Mouse (Mus musculus) inflammation-experienced regulatory T-cells, adult 6 months (primary cell): ENCODE results near the gene 1700003E16Rik. TPM values are rescaled to one million over a fixed set of nuclear protein-coding genes. Genes with fewer than 3 reads are reported as not detected.
A peak's percentile ranks its signal among the peaks of the same experiment; 100 is the strongest.

ENCODE experiments used
- ATAC-seq: one replicate; pipeline ENCODE4 v1.8.0; 2017
- polyA plus RNA-seq, 3 experiments: library from polyadenylated mRNA; unstranded; fragments of 100-300 nt; shearing (Covaris generic); gene quantifications; one replicate each; pipeline ENCODE4 v1.2.1; 2017

The 1700003E16Rik gene
- polyA plus RNA-seq, 3 experiments from 2014 or later, result not detected

DNA sequence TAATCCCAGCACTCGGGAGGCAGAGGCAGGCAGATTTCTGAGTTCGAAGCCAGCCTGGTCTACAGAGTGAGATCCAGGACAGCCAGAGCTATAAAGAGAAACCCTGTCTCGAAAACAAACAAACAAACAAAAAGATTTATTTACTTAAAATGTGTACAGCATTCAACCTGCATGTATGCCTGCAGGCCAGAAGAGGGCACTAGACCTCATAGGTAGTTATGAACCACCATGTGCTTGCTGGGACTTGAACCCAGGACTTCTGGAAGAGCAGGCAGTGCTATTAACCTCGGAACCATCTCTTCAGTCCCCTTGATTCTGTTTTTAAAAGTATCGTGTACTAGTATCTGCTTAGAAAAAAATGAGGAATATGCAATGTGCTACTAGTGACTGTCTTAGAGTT lies 28.8 kb upstream of the 1700003E16Rik start:
- ATAC-seq, result no peak

DNA sequence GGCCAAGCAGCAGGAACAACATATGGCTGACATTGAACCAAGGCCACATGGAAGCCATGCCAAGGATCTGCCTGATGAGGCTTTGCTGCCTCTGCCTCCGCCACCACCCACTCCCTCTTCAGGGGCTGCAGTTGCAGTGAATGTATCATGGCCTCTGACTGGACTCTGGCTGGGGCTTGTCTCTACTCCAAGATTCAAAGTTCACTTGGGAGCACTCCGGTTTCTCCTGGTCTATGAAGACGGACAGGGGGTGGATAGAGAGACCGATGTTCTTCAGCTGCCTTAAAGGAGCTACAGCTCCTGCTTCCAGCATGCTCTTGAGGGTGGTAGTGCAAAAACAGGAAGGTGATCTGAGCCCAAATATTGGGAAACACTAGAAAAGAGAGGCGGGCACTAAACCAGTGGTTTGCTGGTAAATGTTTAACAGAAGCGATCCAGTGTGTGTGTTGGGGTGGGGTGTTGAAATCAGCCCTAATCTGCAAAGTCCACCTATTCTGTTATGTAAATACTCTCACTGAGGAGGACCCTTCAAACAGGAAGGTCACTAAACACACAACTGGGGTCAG lies 24.7 kb upstream of the 1700003E16Rik start:
- ATAC-seq, result no peak

DNA sequence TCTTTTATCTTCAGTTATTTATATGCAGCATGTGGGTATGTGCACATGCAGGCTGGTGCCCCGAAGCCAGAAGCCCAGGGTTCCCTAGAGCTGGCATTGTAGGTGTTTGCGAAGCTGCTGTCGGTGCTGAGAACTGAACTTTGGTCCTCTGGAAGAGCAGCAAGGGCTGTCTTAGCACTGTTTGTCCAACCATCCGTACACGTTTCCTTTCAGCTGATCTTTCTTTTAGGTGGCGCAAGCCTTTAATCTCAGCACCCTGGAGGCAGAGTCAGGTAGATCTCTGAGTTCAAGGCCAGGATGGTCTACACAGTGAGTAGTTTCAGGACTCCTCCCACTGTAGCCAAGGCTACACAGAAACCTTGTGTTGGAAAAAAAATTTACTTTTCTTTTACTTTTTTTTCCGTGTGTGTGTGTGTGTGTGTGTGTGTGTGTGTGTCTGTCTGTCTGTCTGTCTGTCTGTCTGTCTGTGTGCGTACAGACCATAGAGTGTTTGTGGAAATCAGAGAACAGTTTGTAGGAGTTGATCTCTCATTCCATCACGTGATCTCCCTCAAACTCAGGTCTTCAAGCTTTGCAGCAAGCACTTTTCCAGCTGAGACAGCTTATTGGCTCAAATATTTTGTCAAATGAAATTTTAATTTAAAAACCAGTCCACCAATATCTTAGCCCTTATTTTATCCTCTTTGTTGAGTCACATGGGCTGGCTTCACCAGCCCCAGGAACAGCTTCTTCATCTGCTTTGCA lies 23.9 kb upstream of the 1700003E16Rik start:
- no peak for ATAC-seq

DNA sequence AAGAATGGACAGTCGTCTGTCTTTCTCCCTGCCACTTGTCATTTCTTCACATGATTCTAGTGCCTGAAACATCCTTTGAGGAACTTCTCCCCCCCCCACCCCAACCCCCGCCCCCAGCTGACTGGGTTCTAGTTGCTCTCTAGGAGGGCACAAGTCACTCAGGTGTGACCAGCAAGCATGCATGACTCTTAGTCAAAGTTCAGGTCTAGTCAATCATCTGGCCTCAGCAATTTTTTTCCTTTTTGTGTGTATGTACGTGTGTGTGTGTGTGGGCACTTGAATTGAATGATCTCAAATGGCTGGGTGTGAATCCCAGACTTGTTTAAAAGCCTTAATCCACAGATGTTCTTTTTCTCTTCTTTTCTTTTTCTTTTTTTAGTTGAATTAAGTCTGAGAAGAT lies 22.0 kb upstream of the 1700003E16Rik start:
- ATAC-seq, result no peak

DNA sequence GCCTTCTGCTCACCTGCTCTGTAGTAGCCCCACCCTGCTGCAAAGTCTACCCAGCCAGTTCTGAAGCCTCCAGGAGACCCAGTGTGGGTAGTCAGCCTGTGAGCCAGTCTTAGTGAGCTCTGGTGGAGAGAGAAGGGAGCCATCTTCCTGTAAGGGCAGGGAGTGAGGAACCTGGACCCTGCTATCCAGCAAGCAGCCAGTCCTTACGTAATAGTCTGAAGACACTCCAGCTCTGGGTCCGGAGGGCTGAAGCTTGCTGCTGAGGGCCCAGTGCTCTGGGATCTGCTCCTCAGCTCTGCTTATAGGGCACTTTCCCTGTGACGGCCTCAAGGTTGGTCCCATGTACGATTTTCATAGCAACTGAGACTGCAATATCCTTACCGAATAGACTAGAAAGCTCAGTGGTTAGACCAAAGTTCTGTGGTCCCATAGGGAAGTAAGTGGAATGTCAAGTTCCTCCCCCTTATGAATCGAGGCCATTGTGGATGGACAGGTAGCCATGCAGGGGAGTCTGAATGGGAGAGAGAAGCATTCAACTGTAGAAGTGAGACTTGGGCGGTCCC lies 21.2 kb upstream of the 1700003E16Rik start, which contains the start of gene Rtkn:
Rtkn (plus strand) TSS at position 513 of the 563 bp plus-strand sequence.
- ATAC-seq, result no peak

DNA sequence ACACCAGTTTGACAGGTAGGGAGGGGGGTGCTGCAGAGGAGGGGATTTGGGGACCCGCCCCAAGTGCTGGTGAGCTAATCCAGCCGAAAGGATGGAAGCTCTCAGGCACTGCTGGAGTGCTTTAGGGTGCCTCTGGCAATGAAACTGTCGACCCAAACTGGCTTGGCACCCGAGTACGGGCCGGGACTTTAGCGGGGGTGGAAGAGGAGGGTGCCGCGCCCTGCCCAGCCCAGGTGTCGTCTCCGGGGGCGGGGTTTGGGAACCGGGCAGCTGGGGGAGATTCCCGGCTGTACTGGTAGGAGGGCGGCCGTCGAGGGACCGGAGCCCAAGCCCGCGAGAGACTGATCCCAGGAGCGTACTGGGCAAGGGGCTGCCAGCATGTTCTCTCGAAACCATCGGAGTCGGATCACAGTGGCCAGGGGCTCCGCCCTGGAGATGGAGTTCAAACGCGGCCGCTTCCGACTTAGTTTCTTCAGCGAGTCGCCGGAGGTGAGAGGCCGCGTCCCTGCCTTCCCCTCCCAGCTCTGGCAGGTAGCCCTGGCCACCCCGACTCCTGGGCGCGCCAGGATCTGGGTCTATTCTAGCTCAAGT lies 20.5 kb upstream of the 1700003E16Rik start:
- peak; percentile 28 for ATAC-seq

DNA sequence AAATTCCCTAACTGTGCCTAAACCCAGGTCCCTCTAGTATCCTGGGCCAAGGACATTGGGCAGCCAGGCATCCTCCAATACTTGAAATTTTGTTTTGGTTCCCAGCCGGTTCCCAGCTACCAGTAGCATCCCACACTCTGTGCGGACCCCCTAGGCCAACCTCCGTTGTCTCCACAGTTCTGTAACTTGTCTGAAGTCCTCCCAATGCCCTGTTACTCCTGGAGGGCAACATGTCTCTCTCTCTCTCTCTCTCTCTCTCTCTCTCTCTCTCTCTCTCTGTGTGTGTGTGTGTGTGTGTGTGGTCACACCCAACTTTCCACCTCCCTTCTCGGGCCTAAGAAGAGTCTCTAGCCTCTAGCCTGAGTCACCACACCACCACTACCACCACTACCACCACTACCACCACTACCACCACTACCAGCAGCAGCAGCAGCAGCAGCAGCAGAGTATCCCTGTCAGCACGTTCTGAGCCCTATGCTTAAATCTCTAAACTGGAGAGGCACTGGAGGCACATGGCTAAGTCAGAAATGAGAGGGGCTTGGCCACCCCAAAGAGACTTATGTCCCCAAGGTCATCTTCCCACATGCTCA lies 19.8 kb upstream of the 1700003E16Rik start:
- no peak for ATAC-seq

DNA sequence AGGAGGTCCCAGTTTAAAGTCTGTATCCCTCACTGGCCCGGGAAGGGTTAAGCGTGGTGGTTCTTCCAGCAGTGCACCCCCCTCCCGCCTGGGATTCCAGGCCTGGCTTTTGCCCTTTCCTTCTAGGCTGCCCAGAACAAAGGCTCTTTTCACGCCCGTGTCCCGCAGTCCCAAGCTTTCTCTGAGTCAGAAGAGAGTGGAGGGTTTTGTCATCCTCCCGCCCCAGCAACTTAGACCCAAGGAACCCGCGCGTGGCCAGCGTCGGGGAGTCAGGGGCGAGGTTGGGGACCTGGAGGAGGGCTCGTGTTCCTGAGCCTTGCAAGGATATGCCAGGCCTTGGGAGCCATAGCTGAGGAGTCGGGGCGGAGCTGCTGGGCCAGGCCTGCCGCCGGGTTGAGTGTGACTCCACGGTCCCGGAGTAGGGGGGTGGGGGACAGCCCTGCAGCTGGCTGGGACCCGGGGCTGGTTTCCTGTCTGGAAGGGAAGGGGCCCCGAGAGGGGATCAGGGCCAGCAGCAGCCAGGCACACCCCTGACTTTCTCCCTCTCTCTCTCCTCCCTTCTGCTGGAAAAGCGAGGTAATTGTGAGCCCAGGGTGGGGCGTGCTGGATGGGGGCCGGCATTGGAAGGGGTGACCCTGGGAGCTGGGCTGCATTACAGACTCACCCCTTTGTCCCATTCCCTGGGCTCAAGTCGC lies 19.2 kb upstream of the 1700003E16Rik start:
- ATAC-seq, result no peak

DNA sequence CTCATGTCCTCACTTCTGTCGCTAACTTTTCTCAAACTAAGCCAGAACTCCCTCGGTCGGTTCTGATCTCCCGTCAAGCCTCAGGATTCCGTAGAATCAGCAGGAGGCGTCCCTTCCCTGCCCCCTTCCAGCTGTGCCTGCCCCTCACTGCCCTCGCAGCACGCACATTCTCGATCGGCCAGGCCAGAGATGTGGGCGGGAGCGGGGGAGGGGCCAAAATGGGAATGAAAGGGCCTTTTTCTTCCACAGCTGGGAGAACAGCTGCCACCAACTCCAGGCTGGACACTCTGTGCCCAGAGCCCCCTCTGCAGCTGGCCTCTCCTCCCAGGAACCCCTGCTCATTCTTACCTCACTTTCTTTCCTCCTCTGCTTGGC lies 18.6 kb upstream of the 1700003E16Rik start:
- ATAC-seq, result no peak

DNA sequence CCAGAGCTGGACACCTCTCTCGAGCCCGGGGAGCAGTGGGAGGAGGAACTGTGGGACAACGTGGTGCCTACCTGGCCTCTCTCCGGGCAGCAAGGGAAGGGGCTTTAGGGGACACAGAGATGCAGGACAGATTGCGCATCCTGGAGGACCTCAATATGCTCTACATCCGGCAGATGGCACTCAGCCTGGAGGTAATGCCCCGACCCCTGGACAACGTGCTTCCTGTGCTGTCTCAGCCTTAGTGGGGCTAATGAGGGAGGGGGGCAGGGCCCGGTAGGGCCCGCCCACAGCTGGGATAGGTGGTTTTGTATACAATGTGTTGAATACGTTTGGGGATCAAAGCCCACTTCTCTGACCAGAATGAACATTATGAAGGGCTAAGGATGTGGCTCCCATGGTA lies 18.1 kb upstream of the 1700003E16Rik start:
- no peak for ATAC-seq

DNA sequence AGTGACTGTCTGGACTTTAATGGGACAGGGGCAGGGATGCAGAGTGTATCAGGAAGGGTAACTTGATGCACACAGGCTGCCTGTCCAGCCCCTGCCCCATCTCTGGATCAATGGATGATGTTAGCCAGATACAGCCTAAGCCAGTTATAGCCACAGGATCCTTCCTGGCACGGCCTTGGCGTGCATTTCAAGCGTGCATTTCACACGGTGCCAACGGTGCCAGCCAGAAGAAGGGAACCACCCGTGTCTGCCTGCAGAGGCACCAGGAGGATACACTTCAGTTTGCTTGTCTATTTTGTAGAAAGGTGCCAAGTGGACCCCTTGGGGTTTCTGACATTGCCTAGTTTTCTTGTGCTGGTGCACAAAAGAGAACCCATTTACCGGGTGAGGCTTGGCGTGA lies 16.2 kb upstream of the 1700003E16Rik start:
- no peak for ATAC-seq

DNA sequence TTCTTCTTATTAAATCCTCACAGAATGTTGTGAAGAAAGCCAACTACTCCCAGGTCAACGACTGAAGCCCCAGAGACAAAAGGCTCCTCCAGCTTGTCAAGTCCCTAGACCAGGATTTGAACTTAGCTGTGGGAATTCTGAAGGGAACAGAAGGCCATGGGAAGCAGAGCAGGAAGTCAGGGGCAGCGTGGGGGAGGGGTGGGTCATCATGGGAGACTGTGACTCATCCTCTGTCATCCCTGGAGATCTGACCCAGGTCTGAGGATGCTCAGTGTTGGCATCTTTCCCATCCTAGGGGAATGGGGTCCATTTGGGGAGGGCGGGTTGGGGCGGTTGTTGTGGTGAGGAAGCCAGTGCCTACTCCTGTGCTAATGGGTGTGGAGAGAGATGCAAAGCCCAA lies 14.6 kb upstream of the 1700003E16Rik start:
- ATAC-seq, result no peak

DNA sequence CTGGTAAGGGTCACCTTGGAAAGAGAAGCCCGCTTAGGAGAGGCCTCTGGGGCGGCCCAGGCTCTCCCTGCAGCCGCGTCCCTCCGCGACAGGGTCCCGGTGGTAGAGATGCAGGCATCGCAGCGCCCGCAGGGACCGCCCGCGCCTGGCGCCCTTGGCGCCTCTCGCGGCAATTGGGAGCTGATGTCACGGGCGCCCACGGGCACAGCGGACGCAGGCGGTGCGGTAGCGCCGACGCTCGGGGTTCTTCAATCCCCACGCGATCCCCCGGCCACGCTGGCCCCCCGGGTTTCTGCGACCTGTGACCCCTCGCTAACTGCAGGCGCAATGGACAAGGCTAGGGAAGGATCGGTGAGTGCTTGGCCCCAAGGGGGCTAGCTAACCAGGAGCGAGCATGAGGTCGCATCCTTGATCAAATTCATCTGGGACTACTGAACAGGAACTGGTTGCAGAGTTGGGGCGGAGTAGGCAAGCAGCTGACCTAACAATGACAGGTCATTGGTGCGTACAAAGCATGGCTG lies 13.9 kb upstream of the 1700003E16Rik start:
- no peak for ATAC-seq

DNA sequence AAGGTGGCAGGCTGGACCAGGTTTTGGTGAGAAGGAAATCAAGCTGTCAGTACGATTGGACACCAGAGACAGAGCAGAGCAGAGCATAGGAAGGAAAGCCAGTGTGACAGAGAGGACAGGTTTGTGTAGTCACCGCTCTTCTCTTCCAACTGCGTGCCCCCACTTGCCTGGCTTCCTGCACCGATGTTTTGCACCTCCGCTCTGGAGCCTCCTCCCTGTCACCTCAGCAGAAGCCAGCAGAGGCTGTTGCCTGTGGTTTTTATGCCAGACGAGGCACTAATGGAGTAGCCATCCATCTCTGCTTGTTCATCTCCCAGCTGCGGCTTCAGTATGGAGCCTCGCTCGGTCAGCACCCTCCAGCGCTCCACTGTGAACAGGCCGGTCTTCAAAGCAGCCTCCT lies 13.3 kb upstream of the 1700003E16Rik start:
- ATAC-seq, result no peak

DNA sequence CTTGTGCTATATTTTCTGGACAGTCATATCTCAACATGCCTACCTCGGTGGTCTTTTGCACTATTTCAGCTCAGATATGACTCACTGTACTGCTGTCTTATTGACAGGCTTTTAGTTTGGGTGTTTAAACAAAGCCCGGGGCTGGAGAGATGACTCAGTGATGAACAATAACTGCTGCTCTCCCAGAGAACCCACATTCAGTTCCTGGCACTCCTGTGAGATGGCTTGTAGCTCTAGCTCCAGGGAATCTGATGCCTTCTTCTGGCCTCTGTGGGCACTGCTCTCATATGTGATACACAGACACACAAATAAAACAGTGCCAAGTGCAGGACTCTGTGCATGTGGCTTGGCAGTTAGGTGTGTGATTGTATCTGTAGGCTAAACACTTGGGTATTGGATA lies 11.0 kb upstream of the 1700003E16Rik start:
- ATAC-seq, result no peak

DNA sequence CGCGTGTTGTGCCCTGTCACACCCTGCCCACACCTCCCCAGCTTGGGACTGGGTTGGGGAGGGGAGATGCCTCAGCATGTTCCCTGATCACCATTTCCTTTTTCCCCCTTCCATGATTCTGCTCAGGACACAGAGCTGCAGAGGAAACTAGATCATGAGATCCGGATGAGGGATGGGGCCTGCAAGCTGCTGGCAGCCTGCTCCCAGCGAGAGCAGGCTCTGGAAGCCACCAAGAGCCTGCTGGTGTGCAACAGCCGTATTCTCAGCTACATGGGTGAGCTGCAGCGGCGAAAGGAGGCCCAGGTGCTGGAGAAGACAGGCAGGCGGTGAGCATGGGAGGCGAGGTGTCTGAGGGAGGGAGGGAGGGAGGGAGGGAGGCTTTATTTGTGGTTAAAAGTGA lies 10.4 kb upstream of the 1700003E16Rik start:
- ATAC-seq, result no peak

DNA sequence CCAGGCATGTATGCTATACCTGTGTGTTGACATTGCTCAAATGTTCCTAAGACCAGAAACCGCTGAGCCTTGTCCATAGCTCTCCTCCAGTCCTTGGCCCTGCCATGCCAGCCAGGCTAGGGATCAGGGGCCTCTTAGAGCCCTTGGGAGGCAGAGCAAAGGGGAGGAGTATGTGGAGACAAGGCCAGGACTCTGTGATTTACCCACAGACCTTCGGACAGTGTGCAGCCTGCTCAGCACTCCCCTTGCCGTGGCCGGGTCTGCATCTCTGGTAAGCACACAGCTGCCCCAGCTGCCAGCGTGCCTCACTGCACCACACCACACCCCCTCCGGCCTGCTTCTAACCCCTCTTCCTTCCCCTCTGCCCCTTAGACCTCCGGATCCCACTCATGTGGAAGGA lies 8.9 kb upstream of the 1700003E16Rik start:
- ATAC-seq, result no peak

DNA sequence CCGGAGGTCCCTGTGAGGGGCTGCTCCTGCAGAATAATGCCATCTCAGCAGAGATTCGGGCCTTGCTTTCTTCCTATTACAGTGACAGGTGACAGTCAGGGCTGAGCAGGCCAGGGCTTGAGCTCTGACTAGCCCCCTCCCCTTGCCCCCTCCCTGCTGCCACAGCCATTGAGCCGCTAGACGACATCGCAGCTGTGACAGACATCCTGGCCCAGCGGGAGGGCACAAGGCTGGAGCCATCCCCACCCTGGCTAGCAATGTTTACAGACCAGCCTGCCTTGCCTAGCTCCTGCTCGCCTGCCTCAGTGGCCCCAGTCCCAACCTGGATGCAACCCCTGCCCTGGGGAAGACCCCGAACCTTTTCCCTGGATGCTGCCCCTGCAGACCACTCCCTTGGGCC lies 4.5 kb upstream of the 1700003E16Rik start:
- ATAC-seq, result no peak

DNA sequence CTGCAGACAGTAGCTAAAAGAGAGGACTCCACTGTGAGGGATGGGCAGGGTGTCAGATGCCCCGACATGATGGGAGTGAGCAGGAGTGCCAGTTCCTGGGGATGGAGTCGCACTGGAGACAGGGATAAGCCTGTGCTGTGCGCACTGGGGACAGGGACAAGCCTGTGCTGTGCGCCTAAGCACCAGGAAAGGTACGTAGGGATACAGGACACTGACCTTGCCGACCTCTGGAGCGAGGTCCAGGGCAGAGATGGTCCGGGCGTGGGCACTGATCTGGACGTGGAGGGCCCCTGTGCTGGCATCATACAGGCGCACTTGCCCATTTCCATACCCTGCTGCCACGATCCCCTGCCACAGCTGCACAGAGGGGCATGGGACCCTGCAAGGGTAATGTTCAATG lies 3.2 kb upstream of the 1700003E16Rik start:
- no peak for ATAC-seq

DNA sequence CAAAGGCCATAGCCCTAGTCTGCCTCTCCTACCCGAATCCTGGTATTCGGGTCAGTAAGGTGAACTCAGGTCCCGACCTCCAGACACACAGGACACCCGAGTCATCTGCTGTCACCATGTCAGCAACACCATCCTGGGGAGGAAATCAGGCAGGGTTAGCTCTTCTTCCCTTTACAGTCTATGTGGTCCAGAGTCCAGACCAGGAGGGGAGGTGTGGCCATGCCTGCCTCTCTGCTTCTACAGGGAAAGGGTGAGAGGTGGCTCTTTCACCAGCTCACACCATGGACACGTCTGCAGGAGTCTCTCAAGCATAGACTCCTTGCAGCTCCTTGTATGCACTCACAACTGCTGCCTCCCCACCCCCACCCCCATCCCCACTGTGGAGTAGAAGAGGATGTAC lies 2.7 kb upstream of the 1700003E16Rik start:
- ATAC-seq, result no peak

DNA sequence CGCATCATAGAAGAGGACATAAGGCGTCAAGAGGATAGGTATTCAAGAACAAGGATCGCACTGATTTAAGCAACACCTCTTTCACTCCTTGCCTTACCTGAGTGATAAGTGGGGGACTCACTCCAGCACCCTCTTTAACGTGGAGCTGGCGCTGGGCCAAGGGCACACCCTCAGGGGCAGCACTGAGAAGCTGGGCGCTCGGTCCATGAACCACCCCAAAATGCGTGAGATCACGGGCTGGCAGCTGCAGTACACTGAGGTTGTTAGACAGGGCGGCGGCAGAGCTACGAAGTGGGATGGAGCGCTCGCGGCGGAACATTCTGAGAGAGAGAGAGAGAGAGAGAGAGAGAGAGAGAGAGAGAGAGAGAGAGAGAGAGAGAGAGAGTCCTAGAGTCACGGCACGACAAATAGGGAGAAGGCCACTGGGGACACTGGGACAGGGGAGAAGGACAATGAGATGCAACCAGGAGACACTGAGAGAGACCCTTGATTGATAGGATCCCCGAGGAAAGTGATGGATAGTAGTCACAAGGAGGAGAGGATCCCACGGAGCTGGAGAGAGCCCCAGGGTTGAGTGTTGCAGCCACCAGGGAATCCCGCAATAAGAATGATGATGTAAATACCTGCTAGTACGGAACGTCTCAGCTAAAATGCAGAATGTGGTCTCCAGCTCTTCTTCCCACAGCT lies 509 bp upstream of the 1700003E16Rik start:
- peak; percentile 19 for ATAC-seq

DNA sequence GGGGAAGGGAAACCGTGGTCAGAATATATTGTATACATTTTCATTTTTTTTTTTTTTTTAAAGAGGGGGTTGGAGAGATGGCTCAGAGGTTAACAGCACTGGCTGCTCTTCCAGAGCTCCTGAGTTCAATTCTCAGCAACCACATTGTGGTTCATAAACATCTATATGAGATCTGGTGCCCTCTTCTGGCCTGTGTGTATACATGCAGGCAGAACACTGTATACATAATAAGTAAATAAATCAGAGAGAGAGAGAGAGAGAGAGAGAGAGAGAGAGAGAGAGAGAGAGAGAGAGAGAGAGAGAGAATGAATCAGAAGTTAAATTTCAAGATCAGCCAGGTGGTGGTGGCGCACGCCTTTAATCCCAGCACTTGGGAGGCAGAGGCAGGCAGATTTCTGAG lies 3.3 kb downstream of the 1700003E16Rik start:
- peak; percentile 62 for ATAC-seq
